Mouse (Mus musculus) frontal cortex, postnatal 10 days (tissue): ENCODE measurements around the gene Fem1a.
A peak's percentile ranks its signal among the peaks of the same experiment; 100 is the strongest.

Experiments
- DNase-seq, 2 experiments: peaks; one replicate each; pipeline ENCODE4 v3.0.0; 2022; ENCODE audit warnings: low spot score in 2 of 2, mixed read lengths in 1 of 2

Gene Fem1a

DNA sequence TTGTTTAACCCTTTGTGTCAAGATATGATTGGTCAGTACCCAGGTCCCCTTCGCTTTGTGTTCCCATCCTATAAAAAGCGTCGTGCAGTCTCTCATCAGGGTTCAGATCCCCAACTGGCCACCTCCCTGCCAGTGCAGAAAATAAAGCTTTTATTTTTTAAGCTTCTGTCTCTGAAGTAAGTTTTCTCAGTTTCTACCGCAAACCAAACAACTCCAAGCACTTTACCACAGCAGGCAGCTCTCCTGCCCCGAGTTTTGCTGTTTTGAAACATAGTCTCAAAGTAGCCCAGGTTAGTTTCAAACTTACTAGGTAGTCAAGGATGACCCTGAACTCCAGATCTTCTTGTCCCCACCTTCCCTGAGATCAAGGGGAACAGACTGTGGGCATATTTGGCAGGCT is 21.7 kb downstream of the Fem1a start:
- no peak for DNase-seq

DNA sequence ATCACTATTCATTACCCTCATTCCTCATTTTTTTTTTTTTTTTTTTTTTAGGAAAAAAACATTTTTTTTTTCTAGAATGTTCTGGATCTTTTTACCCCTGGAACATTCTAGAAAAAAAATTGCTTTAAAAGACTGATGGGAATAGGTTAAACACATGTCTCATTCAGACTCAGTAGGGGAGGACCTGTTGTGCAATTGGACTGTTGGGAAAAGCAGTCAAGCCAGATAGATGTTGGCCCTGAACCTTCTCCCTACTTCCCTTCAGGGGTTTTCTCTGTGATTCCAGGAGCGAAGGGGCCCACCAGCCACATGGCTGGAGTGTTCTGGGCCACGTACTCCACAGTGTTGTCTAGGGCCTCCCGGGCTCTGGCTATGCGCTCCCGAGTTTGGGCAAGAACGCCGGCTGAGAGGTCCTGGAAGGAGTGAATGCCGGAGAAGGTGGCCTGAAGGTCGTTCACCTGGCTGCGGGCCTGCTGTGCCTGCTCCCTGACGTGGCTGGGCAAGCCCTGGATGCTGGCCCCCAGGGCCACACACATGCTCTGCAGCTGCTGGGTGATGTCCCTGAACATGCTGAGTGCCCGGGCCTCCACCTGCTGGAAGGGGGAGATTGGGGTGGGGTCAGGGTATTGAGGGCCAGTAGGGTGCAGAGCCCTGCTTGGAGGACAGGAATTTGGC is 23.0 kb downstream of the Fem1a start:
- DNase-seq = no peak

DNA sequence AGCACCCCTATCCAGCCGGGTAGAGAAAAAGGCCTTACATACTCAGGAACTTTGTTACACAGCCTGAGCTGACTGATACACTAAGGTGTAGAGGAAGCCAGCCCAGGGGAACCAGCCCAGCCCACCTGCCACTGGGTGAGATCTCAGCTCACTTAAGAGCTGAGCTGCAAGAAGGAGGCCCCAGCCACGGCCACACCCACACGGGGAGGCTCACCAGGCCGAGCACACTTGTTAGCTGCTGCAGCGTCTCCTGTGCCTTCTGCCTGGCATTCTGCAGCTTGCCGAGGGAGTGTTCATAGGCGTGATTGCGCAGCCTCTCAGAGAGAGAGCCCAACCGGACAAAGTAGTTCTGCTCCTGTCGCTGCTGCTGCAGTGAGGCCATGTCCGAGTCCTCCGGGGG is 24.6 kb downstream of the Fem1a start:
- no peak for DNase-seq

DNA sequence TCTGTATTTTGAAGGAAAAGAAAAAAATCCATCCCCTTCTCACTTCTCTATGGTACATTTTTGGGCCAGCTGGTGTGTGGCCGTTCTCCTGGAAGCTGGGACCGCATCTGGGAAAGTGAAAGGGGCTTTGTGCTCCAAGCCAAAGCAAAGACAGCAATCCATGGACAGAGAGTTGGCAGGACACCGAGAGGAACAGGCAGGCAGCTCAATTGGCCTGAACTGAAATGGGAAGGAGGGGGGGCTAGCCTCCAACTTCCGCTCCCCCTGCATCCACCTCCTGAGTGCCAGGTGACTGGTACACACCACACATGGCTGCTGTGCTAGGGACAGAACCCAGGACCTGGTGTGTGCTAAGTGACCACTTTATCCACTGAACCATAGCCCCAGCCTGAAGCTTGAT is 26.2 kb downstream of the Fem1a start:
- no peak for DNase-seq

DNA sequence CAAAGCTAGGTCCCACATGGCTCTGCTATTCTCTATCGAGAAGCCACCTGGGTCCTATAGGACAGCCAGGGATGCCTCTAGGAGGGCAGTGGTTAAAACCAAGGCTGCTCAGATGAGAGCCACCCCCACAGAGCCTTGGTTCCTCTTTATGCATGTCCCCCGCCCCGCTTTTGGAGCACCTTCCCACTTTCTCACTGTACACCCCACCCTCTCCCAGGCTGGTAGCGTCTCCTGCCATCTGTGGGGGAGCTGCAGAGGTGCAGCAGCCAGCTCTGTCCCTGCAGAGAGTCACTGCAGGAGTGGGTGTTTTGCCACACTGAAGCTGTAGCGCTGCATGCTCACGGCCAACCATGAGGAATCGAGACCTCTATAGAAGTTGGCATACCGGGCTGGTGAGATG is 26.7 kb downstream of the Fem1a start:
- DNase-seq = no peak

DNA sequence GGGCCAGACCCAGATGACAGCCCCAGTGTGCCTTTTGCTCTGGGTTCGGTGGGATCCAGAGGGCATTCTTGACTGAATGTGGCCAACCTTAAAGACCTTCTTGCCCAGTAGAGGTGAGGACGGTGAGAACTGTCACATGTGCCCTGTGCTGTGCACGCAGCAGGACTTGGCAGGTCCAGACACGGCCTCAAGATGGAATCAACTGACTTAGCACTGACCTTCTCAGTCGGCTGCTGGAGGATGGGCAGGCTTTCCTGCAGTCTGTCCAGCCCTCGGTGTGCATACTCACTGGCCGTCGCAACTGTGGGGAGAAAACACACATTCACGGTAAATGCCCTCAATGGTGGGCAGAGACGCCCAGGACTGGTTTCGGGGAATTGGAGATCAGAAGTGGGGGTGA is 29.4 kb downstream of the Fem1a start:
- no peak for DNase-seq

DNA sequence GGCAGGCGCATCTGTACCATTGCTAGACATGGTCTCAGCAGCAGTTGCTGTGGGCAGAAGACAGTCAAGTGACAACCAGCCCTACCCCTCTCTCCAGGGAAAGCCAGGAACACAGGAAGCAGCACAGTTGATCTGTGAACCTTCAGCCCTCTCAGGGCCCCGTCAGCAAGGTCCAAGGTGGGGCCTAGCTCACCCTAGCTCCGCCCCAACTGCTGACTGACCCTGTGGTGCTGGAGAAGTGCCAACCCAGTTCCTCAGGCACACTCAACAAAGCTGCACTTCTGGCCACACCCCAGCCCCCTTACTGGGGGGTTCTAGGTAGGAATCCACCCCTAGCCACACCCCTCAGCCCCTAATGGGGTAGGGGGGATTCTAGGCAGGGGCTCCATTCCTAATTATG is 31.2 kb downstream of the Fem1a start:
- DNase-seq = no peak

DNA sequence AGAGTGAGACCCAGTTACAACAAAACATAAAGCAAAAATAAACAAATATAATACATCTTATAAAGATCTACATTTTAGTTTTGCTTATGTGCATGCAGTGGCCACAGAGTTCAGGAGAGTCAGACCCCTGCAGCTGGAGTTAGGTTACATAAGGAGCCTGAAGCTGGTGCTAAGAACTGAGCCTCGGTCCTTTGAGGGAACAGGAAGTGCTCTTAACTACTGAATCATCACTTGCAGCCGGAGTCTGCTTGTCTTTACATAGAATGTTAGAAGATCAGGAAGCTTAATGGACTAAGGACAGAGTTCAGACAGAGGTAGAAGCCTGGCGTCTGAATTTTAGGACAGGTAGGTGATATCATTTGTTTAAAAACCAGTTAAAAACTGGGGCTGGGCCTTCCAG is 32.3 kb downstream of the Fem1a start:
- DNase-seq = no peak

DNA sequence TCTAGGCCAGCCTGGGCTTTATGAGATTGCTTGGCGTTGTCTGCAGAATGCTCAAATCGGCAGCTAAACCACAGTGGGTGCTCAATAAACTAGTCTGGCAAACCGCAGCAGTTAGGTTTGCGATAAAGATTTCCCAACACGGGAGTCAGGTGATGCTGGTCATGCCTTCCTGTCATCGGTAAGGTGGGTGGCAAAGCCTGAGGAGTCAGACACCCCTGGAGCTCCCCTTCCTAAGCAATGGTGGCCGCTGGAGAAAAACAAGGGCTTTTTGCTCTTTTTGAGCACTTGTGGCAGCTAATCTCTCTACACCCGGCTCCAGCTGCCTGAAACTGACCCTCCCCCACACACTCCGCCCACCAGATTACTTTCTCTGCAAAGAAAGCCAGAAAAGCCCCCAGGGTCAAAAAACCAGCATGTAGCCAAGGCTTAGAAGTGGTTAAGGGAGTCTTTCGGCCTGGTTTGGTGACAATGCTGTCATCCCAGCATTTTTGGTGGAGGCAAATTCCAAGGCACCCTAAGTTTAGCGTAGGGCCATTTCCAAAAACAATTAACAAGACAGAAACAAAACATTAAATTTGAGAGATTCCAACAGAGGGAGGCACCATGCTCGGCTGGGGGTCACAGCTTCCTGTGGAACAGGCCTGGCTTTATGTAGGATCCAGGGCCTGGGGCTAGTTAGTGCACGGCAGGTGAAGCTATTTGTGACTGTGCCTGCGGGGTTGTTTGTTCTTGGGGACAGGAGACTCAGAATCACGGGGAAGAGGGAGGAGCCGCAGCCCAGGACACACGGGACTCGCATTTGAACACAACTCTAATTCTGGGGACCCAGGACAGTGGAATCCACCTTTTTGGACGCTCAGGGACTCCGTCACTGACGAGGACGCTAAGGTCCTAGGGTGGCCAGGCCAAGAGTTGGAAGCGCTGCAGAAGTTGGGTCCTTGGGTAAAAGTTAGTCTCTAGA is 33.0 kb downstream of the Fem1a start:
- DNase-seq = no peak

DNA sequence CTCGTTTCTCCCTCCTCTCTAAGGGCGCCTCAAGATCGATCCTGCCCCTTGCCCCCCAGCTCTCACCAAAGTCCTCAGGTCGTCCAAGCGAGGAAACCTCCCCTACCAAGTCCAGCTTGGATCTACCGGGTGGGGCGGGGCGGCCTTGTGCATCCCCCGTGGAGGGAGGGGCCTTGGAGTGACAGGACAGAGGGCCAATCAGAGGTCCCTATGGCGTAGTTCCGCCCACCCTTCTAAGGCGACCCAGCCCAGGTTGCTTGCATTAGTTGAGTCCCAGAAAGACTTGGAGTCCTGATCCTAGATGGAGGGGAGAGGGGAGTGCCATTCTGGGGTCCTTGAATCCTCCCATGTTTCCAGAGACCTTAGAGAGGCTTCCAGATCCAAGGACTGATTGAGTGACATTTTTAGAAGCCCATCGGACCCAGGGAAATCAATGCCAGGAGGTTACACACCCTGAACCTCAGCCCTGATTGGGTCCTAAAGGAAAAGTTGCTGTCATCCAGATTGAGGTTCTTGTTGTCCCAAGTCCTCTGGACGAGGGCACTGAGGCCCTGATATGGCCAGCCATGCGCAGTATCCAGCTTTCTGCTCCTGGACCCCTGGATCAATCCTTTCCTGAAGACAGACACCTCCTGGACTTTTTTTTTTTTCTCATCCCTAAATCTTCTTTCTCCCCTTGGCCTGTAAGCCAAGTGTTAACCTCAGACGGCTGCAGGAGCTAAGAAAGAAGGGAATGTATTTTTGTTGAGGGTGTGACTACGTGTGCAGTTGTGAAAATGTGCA is 34.0 kb downstream of the Fem1a start:
- peak in 1 of 2 experiments; percentile 74 for DNase-seq

DNA sequence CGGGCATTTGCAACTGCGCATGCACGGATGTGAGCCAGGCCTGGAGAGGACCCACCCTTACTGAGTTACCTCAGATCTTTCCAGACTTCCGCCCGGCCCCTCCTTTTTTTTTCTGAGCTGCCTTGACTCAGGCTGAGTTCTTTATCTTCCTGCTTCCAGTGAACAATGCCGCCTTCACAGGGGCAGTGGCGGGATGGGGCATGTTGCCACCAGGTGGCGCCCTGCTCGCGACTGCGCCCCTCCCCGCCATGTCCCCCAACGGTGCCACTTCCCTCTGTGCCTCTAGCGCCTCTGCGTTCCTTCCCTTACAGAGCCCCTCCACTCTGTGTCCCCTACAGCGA is 34.5 kb downstream of the Fem1a start:
- peak; percentile 71 to 79 for DNase-seq

DNA sequence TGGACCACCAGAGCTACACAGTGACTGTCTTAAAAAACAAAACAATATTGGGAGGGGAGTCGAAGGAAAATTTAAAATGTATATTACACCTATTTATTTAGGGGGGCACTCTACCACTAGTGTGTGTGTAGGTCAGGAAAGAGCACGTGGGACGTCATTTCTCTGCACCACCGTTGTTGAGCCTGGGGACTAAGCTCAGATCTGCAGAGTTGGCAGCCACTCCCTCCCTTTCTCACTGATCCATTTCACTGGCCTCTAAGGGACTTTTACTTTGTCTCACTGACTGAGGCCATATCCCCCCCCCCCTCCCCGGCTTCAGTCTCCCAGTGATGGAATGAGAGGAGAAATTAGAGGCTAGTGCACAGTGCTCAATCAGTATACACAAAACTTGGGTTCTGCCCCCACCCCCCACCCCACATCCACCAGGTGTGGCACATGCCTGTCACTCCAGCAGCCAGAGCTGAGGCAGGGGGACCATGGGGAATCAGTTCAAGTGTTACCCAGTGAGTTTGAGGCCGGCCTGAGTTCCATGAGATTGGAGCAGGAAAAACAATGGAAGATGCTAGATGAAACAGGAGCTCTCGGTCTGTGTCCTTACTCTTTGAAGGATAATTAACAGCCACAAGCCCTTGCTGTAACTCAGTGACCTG is 35.3 kb downstream of the Fem1a start:
- DNase-seq = no peak

DNA sequence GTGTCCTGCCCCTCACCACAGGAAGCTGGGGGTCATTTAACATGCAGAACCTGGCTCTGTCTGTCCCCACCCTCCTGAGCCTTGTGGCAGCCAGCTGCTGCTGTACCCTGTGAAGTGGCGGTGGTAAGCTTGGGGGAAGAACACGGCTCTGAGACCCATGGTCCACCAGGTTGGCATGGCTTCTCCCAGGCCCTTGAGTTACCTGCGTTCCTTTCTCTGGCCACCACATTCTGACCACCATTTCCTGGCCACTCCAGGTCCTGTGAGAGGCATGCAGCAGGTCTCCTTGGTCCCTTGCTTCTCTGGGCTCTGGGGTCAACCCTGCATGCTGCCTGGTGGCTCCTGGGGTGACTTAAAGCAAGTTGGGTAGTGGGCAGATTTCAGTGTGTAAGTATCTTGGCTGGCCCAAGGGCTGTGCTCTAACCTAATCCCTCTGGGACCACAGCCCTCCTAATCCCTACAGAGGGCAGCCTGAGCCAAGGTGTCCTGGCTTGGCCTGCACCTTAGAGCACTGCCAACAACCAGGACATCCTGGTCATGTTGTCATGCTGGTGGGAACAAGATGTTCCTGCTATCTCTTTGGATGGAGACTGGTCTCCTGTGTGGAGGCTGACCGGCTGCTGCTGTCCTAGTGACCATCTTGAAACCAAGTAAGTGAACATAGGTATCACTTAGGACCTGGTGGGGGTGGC is 36.1 kb downstream of the Fem1a start, which contains the start of gene Plin3:
Plin3 (minus strand) TSS at position 343 of the 692 bp plus-strand sequence.
- no peak for DNase-seq

DNA sequence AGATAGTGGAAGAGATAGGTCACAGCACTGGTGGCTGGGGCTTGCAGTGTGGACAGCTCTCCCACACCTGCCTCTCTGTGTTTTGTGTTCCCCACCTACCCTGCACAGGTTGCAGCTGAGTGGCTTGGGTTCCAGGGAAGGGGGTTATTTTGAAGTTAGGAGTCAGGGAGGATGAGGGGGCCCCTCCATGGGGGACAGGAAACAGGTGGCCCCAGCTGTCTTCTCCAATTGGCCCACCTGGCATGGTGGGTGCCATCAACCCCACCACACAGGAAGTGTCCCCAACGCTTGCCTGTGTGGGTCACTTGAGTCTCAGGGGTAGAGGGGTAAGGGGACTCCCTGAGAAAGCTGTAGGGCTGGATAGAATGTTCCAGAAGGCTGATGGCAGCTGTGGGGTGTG is 36.7 kb downstream of the Fem1a start:
- no peak for DNase-seq

DNA sequence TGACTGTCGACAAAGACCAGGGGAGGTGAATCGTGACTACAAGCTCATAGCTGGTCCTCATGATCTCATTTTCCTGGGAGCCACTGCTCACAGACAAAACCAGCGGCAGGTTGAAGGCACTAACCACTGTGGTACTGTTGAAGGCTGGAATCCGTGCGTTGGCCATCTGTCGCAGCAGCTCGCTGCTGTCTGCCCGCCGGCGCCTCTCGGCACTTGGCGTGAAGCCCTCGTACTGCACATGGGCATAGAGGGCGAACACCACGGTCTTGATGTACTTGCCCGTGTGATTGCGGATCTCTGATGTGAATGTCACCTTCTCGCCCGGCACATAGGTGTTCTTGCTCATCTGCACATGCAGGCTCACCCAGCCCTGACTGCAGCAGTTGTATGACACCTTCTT is 37.6 kb downstream of the Fem1a start:
- DNase-seq = no peak

DNA sequence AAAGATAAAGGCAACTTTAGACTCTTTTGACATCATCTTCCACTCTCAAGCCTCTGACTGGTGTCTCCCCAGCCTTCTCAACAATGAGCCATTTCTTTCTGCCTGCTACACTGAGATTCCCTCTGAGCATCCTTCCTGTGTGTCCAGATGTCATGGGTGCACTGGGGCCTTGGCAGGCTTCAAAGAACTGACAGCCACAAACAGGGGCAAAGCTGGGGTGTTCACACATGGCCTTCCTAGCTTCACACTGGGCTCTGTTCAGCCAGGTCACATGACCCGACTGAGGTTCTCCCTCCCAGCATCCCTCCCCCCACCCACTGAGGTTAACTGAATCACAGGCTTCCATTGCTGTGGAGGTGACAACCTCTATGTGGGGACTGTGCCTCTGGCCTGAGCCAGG is 39.6 kb downstream of the Fem1a start:
- no peak for DNase-seq

DNA sequence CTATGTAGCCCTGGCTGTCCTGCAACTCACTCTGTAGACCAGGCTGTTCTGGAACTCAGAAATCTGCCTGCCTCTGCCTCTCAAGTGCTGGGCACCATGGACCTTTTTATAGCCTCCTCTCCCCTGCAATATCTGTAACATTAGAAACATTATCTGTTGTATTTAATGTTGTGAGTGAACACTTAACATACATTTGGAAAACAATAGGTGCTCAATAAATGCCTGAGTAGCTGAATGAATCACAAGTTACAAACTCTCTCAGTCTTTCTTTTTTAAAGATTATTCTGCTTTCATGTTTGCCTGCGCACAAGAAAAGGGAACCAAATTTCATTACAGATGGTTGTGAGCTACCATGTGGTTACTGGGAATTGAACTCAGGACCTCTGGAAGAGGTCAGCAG is 41.6 kb downstream of the Fem1a start:
- DNase-seq = no peak

DNA sequence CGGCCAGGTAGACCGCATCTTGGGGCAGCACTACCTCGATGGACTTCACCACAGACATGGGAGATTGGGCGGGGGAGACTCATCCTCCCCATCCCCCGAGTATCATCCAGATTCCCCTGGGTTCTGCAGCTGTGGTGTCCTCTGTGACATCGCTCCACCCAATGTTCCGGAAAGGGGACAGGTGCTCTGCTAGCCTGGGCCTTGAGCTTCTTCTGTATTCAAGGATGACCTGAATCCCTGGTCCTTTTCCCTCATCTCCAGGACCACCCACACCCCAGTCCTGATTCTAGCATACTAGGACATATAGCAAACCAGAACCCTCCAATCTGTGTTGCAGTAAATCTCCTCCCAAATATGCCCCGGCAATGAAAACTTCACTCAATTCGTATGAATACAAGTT is 43.6 kb downstream of the Fem1a start, which contains the start of gene Arrdc5:
Arrdc5 (minus strand) TSS at position 101 of the 400 bp plus-strand sequence.
- no peak for DNase-seq

DNA sequence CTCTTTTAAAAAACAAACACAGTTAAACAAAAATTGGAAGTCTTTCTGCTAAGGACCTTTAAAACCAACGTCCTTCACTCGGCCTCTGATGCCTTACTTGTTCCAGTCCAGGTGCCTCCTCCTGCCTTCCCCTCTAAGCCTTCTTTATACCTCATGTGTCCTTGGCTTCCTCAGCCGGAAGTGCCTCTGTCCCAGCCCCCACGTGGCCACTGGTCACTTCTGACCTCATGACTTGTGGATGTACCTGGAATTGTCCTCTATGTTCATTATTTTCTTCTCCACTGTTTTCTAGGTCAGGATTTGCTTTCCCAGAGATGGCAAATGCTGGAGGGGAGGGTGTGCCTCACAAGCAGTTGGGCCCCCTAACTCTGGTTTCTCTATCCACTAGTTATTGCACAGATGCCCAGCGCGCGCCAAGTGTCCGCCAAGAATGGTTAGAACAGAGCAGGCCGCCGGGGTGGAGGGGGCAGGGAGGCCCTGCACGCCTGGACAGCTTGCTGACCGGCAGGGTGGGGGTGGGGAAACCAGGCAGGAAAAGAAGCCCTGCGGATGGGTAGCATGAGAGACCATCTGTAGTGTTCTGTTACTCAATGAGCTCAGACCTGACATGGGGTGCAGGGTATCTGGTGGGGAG is 45.9 kb downstream of the Fem1a start:
- no peak for DNase-seq

DNA sequence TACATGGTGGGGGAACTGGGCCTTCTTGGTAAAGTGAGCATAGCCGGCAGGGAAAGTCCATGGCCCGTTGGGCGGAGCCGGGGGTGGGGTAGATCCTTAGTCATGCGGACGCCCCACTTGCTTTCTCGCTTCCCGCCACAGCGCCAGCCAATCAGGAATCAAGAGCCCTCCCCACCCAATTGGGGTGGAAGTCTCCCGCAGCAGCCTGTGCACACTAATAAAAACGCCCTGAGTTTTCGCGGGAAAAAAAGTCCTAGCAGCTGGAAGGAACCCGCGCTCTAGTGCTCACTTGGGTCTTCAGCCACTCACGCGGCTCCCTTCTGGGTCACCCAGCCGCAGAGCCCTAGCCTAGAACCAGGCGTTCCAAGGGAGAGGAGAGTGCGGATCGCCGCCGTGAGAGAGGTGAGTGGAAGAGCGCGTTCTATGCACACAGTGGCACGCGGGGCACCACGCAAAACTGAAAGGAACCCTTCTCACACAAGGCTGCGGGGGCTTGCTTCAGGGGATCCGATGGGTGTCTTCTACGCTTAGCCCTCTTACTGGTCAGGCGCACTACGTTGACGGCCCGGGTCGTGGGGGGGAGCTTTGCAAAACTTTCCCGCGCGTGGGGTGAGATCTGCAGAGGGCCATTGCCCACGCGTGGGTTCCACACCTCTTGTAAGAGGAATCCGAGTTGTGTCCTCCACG is 46.7 kb downstream of the Fem1a start, which contains the start of gene Uhrf1:
Uhrf1 (plus strand) TSS at position 162 of the 687 bp plus-strand sequence.
- DNase-seq = no peak
